Mouse (Mus musculus) kidney, embryonic 15.5 days (tissue): ENCODE measurements at regions not wholly inside any gene's neighbourhood (a gene's known extent, or its start where the extent isn't known, plus 50 kb on each side); places are given as distances from the start of the nearest gene placed in this dataset.

Source experiments
- ATAC-seq: fragments of 200-750 bp; cut with Nextera tagmentation; replicated peaks from 2 replicates; pipeline ENCODE4 v1.8.0; 2017; ENCODE audit warnings: moderate TSS enrichment; ENCODE audit not compliant: low FRiP score
- H3K27ac ChIP-seq: fragments of 300-500 bp; sonication (generic); 2 replicates; pipeline ENCODE4 v1.5.1; 2015; ENCODE audit warnings: mild to moderate bottlenecking, inconsistent platforms
- H3K27me3 ChIP-seq: fragments of 300-500 bp; sonication (generic); 2 replicates; pipeline ENCODE4 v1.6.1; 2015; ENCODE audit warnings: inconsistent platforms
- H3K36me3 ChIP-seq: fragments of 300-500 bp; sonication (generic); 2 replicates; pipeline ENCODE4 v1.6.1; 2015; ENCODE audit warnings: inconsistent platforms
- H3K4me1 ChIP-seq: fragments of 300-500 bp; sonication (generic); 2 replicates; pipeline ENCODE4 v1.6.1; 2015; ENCODE audit warnings: inconsistent platforms
- H3K4me2 ChIP-seq: fragments of 300-500 bp; sonication (generic); 2 replicates; pipeline ENCODE4 v1.6.1; 2015; ENCODE audit warnings: moderate library complexity, mild to moderate bottlenecking, inconsistent platforms
- H3K4me3 ChIP-seq: fragments of 300-500 bp; sonication (generic); replicated peaks from 2 replicates; pipeline ENCODE4 v1.5.1; 2015; ENCODE audit warnings: mild to moderate bottlenecking, inconsistent platforms
- H3K9ac ChIP-seq: fragments of 300-500 bp; sonication (generic); 2 replicates; pipeline ENCODE4 v1.6.1; 2015; ENCODE audit warnings: mild to moderate bottlenecking, inconsistent platforms
- H3K9me3 ChIP-seq: fragments of 300-500 bp; sonication (generic); replicated peaks from 2 replicates; pipeline ENCODE4 v1.6.1; 2016; ENCODE audit warnings: inconsistent platforms
- WGBS: fragments of 180-500 bp; shearing (Covaris S2); methylation state at CpG from one replicate; pipeline ENCODE4 v1.1.7; 2015; ENCODE audit warnings: mixed read lengths; 5-methylcytosine and 5-hydroxymethylcytosine counted together

- Histone ChIP-seq H3K9ac (no peak overlapping the region), H3K4me1 (no peaks in the 10 kb centered on the region), H3K36me3 (no peaks in the 10 kb centered on the region), H3K4me2 (no peak overlapping the region), H3K27ac (no peak overlapping the region), H3K27me3 (no peaks in the 10 kb centered on the region), H3K9me3 (no peaks in the 10 kb centered on the region), H3K4me3 (no peak overlapping the region)
- 28% methylated on average over 2 of the region's 2 CpGs for WGBS
- no peak for ATAC-seq
Measured at GRCm38 (mm10) chr16:57888138-57888537, 133.6 kb upstream of the Col8a1 start.

DNA sequence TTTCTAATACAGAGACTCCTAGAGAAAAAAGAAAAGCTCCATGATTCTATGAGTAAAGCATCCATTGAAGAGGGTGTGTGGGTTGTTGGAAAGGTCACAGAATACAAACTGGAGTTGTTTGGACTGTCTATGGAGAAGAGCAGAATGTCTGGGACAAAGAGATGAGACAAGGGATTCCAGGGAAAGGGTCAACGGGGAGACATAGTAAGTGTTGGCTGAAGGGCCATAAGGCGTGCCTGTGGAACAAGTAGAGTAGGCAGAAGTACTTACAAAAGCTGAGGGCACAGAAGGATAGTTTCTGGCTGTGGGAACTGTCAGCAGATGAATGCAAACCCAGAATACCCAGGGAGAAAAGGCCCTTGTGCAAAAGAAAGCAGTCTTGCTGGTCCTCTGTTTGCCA is 134.0 kb upstream of the Col8a1 start:
- Histone ChIP-seq H3K4me2 (no peak overlapping the region), H3K4me1 (no peaks in the 10 kb centered on the region), H3K27ac (no peak overlapping the region), H3K36me3 (no peaks in the 10 kb centered on the region), H3K4me3 (no peak overlapping the region), H3K9ac (no peak overlapping the region), H3K27me3 (no peaks in the 10 kb centered on the region), H3K9me3 (no peaks in the 10 kb centered on the region)
- WGBS, result 38% methylated on average over 2 of the region's 2 CpGs
- ATAC-seq, result no peak

- no peak for ATAC-seq
- H3K27ac ChIP-seq, result no peak overlapping the region
- no peaks in the 10 kb centered on the region for H3K9me3 ChIP-seq
- H3K4me3 ChIP-seq, result no peak overlapping the region
- H3K36me3 ChIP-seq, result no peaks in the 10 kb centered on the region
- no peaks in the 10 kb centered on the region for H3K27me3 ChIP-seq
- no peak overlapping the region for H3K4me2 ChIP-seq
- H3K9ac ChIP-seq, result no peak overlapping the region
- WGBS, result 89% methylated on average over 5 of the region's 5 CpGs
- H3K4me1 ChIP-seq, result no peaks in the 10 kb centered on the region
Measured at GRCm38 (mm10) chr16:57890135-57890534, 135.6 kb upstream of the Col8a1 start.

DNA sequence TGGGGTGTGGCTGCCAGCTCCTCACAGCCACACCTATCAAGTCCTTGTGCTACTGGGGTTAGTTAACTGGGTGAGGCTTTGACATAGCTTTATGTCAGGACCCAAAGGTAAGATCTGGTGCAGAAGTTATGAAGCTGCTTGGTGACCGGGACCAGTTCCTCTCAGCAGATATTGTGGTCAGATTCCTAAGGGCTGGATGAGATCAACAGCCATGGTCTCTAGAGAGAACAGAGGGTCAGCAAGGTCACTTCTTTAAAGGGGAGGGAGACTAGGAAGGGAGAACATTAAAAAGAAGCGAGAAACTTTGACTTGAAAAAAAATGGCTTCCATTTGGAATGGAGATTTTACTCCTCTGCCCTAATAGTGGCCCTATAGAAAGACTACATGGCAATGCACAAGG is 138.6 kb upstream of the Col8a1 start:
- Histone ChIP-seq H3K27me3 (no peaks in the 10 kb centered on the region), H3K9me3 (no peaks in the 10 kb centered on the region), H3K4me3 (no peak overlapping the region), H3K4me2 (no peak overlapping the region), H3K4me1 (no peaks in the 10 kb centered on the region), H3K9ac (no peak overlapping the region), H3K36me3 (no peaks in the 10 kb centered on the region), H3K27ac (no peak overlapping the region)
- ATAC-seq, result no peak
- WGBS, result 81% methylated on average over 2 of the region's 2 CpGs

DNA sequence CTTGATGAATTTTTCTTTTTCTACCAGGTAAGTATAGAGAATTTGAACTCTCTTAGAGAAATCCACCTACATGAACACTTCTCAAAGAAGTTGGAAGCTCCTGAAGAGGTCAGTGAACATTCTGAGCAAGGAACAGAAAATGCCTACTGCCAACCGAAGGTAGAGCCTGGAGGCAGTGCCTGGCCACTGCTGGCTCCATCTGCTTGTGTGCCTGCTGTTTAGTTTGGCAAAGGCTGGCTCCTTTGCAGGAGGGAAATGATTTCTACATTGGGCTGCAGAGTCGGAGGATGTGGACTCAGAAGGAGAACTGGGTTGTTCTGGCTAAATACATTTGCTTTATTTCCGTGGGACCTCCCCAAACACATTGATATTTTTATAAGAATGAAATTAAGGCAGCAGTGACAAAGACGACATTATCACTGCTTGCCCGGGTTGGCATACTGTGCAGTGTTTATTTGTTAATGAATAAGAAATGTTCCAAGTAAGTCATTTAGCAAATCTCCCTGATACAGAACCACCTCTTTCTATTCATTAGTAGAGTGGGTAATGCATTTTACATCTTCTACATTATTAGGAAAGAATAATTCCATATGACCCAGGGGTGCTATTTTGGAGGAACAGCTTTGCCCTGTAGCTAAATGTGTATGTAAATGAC is 139.3 kb upstream of the Col8a1 start:
- Histone ChIP-seq H3K9me3 (no peaks in the 10 kb centered on the region), H3K4me1 (no peaks in the 10 kb centered on the region), H3K4me3 (no peak overlapping the region), H3K27me3 (no peaks in the 10 kb centered on the region), H3K4me2 (no peak overlapping the region), H3K27ac (no peak overlapping the region), H3K36me3 (no peaks in the 10 kb centered on the region), H3K9ac (no peak overlapping the region)
- WGBS, result 87% methylated on average over 5 of the region's 5 CpGs
- ATAC-seq, result no peak

- H3K27me3 ChIP-seq, result no peaks in the 10 kb centered on the region
- no peak overlapping the region for H3K4me3 ChIP-seq
- H3K27ac ChIP-seq, result no peak overlapping the region
- no peak overlapping the region for H3K9ac ChIP-seq
- H3K4me2 ChIP-seq, result no peak overlapping the region
- H3K4me1 ChIP-seq, result no peaks in the 10 kb centered on the region
- no peaks in the 10 kb centered on the region for H3K36me3 ChIP-seq
- WGBS, result 73% methylated on average over 4 of the region's 4 CpGs
- ATAC-seq, result no peak
- H3K9me3 ChIP-seq, result no peaks in the 10 kb centered on the region
Measured at GRCm38 (mm10) chr16:57901006-57901405, 146.5 kb upstream of the Col8a1 start.

DNA sequence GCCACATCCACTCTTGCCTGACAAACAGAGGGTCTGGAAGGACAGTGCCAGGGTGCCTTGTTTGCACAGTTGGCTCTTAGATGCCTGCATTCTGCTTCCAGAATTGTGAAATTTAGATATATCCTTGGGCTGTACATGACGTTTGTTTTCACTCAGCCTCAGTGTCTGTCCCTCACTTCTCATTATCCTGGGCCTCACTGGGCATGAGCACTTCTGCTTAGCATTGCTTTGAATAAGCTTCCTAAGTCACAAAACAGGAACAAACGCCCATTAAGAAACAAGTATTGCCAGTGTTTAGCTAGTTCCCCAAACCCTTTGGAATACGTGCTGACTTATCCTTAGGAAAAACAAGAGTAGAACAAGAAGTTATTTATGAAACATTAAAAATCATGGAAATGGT is 148.0 kb upstream of the Col8a1 start:
- Histone ChIP-seq H3K27me3 (no peaks in the 10 kb centered on the region), H3K4me1 (no peaks in the 10 kb centered on the region), H3K27ac (no peak overlapping the region), H3K9me3 (no peaks in the 10 kb centered on the region), H3K4me3 (no peak overlapping the region), H3K4me2 (no peak overlapping the region), H3K9ac (no peak overlapping the region), H3K36me3 (no peaks in the 10 kb centered on the region)
- ATAC-seq, result no peak
- 72% methylated on average over 3 of the region's 3 CpGs for WGBS

- no peak; the same call in 1 of the 2 replicates for ATAC-seq
- WGBS, result 48% methylated on average over 2 of the region's 2 CpGs
Measured at GRCm38 (mm10) chr16:57912001-57912400, 157.5 kb upstream of the Col8a1 start.

GRCm38 (mm10) chr16:57914506-57914905 is 160.0 kb upstream of the Col8a1 start:
- ATAC-seq, result no peak
- H3K4me1 ChIP-seq, result no peaks in the 10 kb centered on the region
- H3K36me3 ChIP-seq, result no peaks in the 10 kb centered on the region
- H3K27me3 ChIP-seq, result no peaks in the 10 kb centered on the region
- no peaks in the 10 kb centered on the region for H3K9me3 ChIP-seq
- no peak overlapping the region for H3K4me3 ChIP-seq
- 72% methylated on average over 1 of the region's 1 CpGs for WGBS
- no peak overlapping the region for H3K9ac ChIP-seq
- no peak overlapping the region for H3K4me2 ChIP-seq
- H3K27ac ChIP-seq, result no peak overlapping the region

More at GRCm38 (mm10) chr16:57912001-57912400, 157.5 kb upstream of the Col8a1 start:
- no peaks in the 10 kb centered on the region for H3K27me3 ChIP-seq
- H3K9ac ChIP-seq, result no peak overlapping the region
- no peaks in the 10 kb centered on the region for H3K4me1 ChIP-seq
- no peak overlapping the region for H3K4me2 ChIP-seq
- no peaks in the 10 kb centered on the region for H3K36me3 ChIP-seq
- H3K9me3 ChIP-seq, result no peaks in the 10 kb centered on the region
- no peak overlapping the region for H3K4me3 ChIP-seq
- no peak overlapping the region for H3K27ac ChIP-seq

DNA sequence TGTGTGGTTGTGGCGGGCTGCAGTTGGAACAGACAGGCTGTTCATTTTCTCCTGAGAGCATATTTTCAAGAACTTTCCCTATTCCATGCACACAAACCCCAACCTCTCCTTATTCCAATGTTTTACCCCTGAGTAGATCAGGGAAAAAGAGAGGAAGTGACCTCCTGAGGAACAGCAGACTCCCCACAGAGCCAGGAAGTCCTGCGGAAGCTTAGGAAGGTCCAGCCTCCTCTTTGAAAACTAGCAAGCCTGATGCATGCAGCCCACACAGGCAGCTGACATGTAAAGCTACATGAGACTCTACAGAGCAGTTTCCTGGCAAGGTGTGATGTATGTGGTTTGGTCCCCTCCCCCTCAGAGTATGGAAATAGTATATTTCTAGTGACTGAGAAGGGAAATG is 160.9 kb upstream of the Col8a1 start:
- Histone ChIP-seq H3K9me3 (no peaks in the 10 kb centered on the region), H3K27ac (no peak overlapping the region), H3K4me1 (no peaks in the 10 kb centered on the region), H3K9ac (no peak overlapping the region), H3K27me3 (no peaks in the 10 kb centered on the region), H3K4me3 (no peak overlapping the region), H3K36me3 (no peaks in the 10 kb centered on the region), H3K4me2 (no peak overlapping the region)
- 74% methylated on average over 2 of the region's 2 CpGs for WGBS
- ATAC-seq, result no peak

- H3K4me3 ChIP-seq, result no peak overlapping the region
- no peaks in the 10 kb centered on the region for H3K36me3 ChIP-seq
- no peaks in the 10 kb centered on the region for H3K27me3 ChIP-seq
- no peak overlapping the region for H3K9ac ChIP-seq
- ATAC-seq, result no peak
- H3K27ac ChIP-seq, result no peak overlapping the region
- H3K9me3 ChIP-seq, result no peaks in the 10 kb centered on the region
- WGBS, result 71% methylated on average over 7 of the region's 7 CpGs
- 0 out of 2 replicates have a peak, but pooled peaks cover 4% of the 10 kb centered on the region for H3K4me1 ChIP-seq
- no peak overlapping the region for H3K4me2 ChIP-seq
Measured at GRCm38 (mm10) chr16:57923447-57924129, 169.1 kb upstream of the Col8a1 start.

- ATAC-seq, result no peak
- WGBS, result 72% methylated on average over 4 of the region's 4 CpGs
- H3K36me3 ChIP-seq, result no peaks in the 10 kb centered on the region
- no peaks in the 10 kb centered on the region for H3K27me3 ChIP-seq
- no peak overlapping the region for H3K9ac ChIP-seq
- H3K27ac ChIP-seq, result no peak overlapping the region
- no peaks in the 10 kb centered on the region for H3K9me3 ChIP-seq
- H3K4me2 ChIP-seq, result no peak overlapping the region
- 0 out of 2 replicates have a peak, but pooled peaks cover 4% of the 10 kb centered on the region for H3K4me1 ChIP-seq
- H3K4me3 ChIP-seq, result no peak overlapping the region
Measured at GRCm38 (mm10) chr16:57924130-57924495, 169.6 kb upstream of the Col8a1 start.

GRCm38 (mm10) chr16:57927816-57928215 is 173.3 kb upstream of the Col8a1 start:
- H3K4me1 ChIP-seq, result 0 out of 2 replicates have a peak, but pooled peaks cover 4% of the 10 kb centered on the region
- 72% methylated on average over 4 of the region's 4 CpGs for WGBS
- H3K4me3 ChIP-seq, result no peak overlapping the region
- H3K9me3 ChIP-seq, result no peaks in the 10 kb centered on the region
- H3K27ac ChIP-seq, result no peak overlapping the region
- no peak overlapping the region for H3K9ac ChIP-seq
- no peak for ATAC-seq
- no peaks in the 10 kb centered on the region for H3K36me3 ChIP-seq
- no peak overlapping the region for H3K4me2 ChIP-seq
- H3K27me3 ChIP-seq, result no peaks in the 10 kb centered on the region
